Mouse (Mus musculus): Measurements from ENCODE around the gene Rasd1. TPM values are rescaled to one million over a fixed set of nuclear protein-coding genes. Genes with fewer than 3 reads are reported as not detected.

The Rasd1 gene
- polyA plus RNA-seq, 1 experiment = 0.82 TPM

- H3K27ac ChIP-seq (ENCODE audit: insufficient read depth, low read length) = no peak overlapping the region
- H3K36me3 ChIP-seq (ENCODE audit: control insufficient read depth, insufficient read depth, low read length) = no peaks in the 10 kb centered on the region
- H3K4me1 ChIP-seq (ENCODE audit: control insufficient read depth, insufficient read depth, insufficient read length) = no peaks in the 10 kb centered on the region
- no peak for DNase-seq (ENCODE audit: low read depth in 1 of 2, low spot score in 2 of 2)
- no peak overlapping the region for H3K4me3 ChIP-seq (ENCODE audit: extremely low read depth, insufficient read depth, insufficient read length)
- no peak for TF ChIP-seq CTCF (IDR thresholded peaks at IDR 0.05; ENCODE audit: extremely low read depth, insufficient read depth, insufficient read length, insufficient replicate concordance)
- TF ChIP-seq POLR2A (IDR thresholded peaks at IDR 0.05; ENCODE audit: low read depth, low read length) = no peak
- no peaks in the 10 kb centered on the region for H3K27me3 ChIP-seq (ENCODE audit: control insufficient read depth, insufficient read depth, low read length)
- 29% methylated on average over 4 of the region's 4 CpGs for WGBS
Measured at GRCm38 (mm10) chr11:59918014-59918413, 46.7 kb downstream of the Rasd1 start.

- DNase-seq (ENCODE audit: low read depth in 1 of 2, low spot score in 2 of 2) = no peak
- no peak overlapping the region for H3K4me3 ChIP-seq (ENCODE audit: extremely low read depth, insufficient read depth, insufficient read length)
Measured at GRCm38 (mm10) chr11:59913702-59914101, 51.0 kb downstream of the Rasd1 start.

More at GRCm38 (mm10) chr11:59913702-59914101, 51.0 kb downstream of the Rasd1 start:
- 91% methylated on average over 4 of the region's 4 CpGs for WGBS
- no peaks in the 10 kb centered on the region for H3K36me3 ChIP-seq (ENCODE audit: control insufficient read depth, insufficient read depth, low read length)
- no peaks in the 10 kb centered on the region for H3K4me1 ChIP-seq (ENCODE audit: control insufficient read depth, insufficient read depth, insufficient read length)
- no peak overlapping the region for H3K27ac ChIP-seq (ENCODE audit: insufficient read depth, low read length)
- no peaks in the 10 kb centered on the region for H3K27me3 ChIP-seq (ENCODE audit: control insufficient read depth, insufficient read depth, low read length)
- no peak for TF ChIP-seq POLR2A (IDR thresholded peaks at IDR 0.05; ENCODE audit: low read depth, low read length)
- no peak for TF ChIP-seq CTCF (IDR thresholded peaks at IDR 0.05; ENCODE audit: extremely low read depth, insufficient read depth, insufficient read length, insufficient replicate concordance)

Other genes starting within 250 kb of the Rasd1 start
- 0.69 and 0.96 TPM in 2 replicates for gene Pld6, start 177.3 kb downstream of the Rasd1 start, polyA plus RNA-seq (2012; rRNA removed)
- gene Flcn, start 154.9 kb downstream of the Rasd1 start, polyA plus RNA-seq (2012; rRNA removed) = 43.1 and 48.4 TPM in 2 replicates
- gene Nt5m, start 125.5 kb downstream of the Rasd1 start, polyA plus RNA-seq (2012; rRNA removed) = 16.2 and 16.7 TPM in 2 replicates
- 9.1 and 9.9 TPM in 2 replicates for gene Cops3, start 125.1 kb downstream of the Rasd1 start, polyA plus RNA-seq (2012; rRNA removed)
- gene Med9, start 16.7 kb downstream of the Rasd1 start, polyA plus RNA-seq (2012; rRNA removed) = 8.0 and 12.3 TPM in 2 replicates
- gene Pemt, start 81.5 kb upstream of the Rasd1 start, polyA plus RNA-seq (2012; rRNA removed) = 1.9 and 2.5 TPM in 2 replicates
- gene Rai1, start 140.1 kb upstream of the Rasd1 start, polyA plus RNA-seq (2012; rRNA removed) = 36.0 and 45.9 TPM in 2 replicates

Data from spleen, adult 2 months (tissue).